Mouse (Mus musculus) common myeloid progenitor, adult 5-6 weeks (primary cell): ENCODE results near the gene Tbc1d5. TPM values are rescaled to one million over a fixed set of nuclear protein-coding genes. Genes with fewer than 3 reads are reported as not detected.

Experiments
- ATAC-seq: replicated peaks from 2 replicates; pipeline ENCODE4 v1.8.0; 2016; ENCODE audit warnings: low read depth, mild to moderate bottlenecking, moderate TSS enrichment, inconsistent platforms; ENCODE audit not compliant: poor library complexity, severe bottlenecking
- total RNA-seq: library from RNA; stranded (forward); fragments of 200-1000, 187-1606 nt; gene quantifications from 2 replicates; pipeline ENCODE4 v1.2.3, GENCODE M21; 2017

The Tbc1d5 gene
- total RNA-seq, 1 experiment from 2014 or later = 57.3 TPM

DNA sequence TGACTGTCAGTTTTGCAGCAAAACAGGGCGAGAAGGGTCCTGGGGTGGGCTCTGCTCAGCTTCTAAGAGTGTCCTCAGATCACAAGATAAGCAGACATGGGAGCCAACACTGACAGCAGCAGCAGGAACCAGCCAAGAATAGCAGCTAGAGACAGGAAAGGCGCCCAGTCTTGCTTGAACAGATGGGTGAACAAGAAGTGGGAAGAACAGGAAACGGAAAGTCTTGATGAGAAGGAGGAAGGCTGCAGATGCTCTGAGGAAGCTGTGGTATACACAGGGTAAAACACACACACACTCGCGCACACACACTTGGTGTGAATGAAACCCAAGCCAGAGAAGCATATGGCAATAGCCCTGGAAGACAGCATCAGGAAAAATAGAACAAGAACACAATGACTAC is 415.7 kb downstream of the Tbc1d5 start:
- ATAC-seq = peak; percentile 96

DNA sequence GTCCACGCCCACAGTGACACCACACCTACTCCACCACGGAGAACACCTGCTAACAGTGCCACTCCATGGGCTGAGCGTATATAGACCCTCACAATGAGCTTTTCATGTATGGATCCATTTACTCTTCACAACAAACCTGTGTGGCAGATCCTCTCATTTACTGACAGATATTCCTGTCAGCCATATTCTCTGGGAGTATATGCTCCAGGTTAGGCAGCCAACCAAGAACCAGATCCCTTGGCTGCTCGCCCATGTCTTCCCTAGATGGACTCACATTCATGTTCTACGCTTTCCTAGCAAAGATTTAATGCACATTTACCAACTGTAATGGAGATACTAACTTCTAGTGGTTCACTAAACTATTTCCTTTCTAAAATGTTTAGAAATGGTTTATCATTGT is 416.9 kb downstream of the Tbc1d5 start:
- ATAC-seq = no peak

DNA sequence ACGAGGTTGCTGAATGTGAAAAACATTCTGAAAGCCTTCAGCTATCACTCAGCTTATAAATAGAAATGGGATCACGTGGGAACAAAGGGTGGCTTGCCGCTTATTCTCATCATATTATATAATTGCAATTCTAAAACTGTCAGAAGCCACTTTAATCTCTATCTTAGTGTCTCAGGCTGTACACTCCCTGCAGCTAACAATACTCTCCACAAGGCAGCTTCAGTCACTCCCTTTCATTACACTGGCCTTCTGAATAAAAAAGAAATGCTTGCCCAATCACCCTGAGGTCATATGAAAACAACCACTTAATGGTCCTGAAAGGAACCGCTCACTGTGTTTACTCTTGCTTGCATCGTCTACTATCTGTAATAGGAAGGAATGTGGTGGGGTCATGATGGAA is 418.1 kb downstream of the Tbc1d5 start:
- no peak for ATAC-seq

DNA sequence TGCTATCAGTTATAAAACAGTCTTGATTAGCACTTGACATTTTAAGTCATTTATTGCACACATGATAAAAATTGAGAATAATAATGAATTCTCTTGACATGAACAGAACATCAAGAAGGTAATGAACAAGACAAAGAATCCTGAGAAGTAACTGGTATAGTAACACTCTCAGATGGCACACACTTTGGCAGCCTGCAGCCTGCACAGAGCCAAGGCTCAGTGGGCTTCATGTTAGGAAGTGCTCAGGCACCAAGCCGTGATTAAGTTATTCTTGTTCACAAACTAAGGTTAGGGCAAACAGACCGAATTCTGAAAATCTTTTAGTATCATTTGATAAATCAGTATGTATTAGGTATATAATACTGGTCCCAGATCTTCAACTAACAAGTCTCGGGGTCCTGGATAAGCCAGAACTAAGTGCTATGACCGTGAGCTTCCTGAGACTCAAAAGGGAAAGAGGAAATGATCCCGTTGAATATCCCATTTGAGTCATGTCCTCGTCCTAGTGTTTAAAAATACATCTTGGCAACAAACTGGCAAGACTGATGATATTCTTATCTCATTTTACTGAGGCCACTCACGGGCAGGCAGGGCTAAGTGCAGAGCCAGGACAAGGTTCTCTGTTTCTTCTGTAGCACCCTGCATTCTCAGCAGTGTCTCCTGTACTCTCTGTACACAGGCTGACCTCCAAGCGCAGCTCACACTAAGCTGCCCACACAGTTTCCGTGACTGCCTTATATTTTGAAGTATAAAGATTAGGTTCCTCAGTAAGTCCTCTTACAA is 425.6 kb downstream of the Tbc1d5 start:
- ATAC-seq = no peak

DNA sequence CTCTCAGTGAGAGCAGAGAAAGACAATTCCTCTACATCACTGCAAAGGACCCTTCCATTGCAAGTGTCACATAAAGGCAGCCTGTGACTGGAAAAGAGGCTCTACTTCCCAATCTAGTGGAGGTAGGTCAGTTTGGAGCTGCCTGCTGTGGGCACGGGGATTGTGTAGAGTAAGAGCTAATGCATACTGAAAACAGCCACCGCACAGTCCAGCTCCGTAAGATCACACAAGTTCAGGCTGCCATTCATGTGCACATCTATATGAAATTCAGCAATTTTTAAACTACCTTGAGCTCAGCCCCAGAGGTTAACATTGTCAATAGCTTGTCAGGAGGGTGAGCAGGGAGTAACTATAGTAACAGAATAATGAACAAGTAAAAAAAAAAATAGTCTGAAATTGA is 426.4 kb downstream of the Tbc1d5 start:
- no peak for ATAC-seq

DNA sequence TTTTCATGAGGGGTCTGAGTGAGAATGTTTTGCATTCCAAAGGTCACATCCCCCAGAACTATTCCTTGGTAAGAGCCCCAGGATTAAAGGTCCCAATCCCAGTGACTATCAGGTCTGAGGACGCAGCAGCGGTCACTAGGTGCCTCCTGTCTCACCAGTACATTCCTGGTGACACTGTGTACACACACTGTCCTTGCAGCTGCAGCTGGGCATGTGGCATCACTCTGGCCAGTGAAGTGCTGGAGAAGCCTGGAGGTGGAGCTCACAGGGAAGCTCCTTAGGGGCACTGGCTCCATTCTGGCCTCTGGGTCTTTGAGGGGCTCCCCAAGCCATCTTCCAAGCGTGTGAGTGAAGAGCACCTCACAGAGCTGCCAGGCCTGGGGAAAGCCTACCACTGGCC is 427.2 kb downstream of the Tbc1d5 start:
- ATAC-seq = no peak

DNA sequence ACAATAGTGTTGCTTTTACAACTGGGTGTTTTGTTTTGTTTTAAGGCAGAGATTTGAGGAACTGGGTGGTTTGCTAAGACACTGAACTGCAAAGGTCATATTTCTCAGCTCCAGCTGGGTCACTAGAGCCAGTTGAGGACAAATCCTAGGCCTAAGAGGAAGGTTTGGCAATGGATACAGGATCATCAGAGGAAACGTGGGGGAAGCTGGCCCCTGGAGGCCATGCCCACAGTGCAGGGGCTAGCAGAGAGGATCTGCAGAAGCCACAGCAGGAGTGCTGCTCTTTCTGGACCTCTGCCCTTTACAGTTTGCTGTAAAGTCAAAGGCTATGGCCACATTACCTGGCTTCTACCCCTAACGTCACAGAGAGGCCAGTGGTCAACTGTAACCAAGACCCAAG is 428.3 kb downstream of the Tbc1d5 start:
- no peak for ATAC-seq

DNA sequence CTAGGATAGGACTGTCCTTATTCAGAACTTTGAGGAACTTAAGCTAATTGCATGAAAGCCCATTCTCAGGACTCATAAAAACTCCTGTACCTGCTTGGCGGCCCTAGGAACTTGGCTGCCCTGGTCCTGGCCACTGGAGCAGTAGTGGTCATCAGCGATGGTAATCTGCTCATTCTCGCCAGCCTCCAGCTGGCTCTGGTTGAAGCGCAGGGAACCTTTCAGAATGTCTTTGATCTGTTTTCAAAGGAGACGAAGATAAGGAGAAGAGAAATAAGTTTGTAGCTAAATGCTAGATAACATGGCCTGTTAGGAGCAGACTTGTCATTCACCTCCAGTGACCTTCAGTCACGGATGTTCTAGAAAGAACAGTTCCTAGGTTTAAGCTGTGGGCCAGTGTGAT is 437.8 kb downstream of the Tbc1d5 start:
- no peak for ATAC-seq

DNA sequence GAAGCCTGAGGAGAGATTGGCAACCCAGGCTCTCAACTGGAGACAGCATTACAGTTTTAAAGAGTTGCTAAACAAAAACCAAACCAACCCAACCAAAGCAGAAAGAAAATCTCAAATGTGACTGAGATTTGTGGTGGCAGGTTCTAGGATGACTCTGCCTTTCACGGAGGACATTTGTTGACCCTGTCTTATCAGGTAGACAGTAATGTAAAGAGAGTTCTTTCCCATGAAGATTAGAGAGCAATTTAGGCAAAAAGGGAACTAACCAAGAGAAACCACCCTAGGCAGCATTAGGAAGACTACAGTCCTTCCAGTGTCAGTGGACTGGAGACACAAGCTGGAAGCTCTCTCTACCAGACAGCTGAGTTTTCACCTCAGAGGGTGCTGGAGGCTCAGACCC is 438.3 kb downstream of the Tbc1d5 start:
- no peak for ATAC-seq

DNA sequence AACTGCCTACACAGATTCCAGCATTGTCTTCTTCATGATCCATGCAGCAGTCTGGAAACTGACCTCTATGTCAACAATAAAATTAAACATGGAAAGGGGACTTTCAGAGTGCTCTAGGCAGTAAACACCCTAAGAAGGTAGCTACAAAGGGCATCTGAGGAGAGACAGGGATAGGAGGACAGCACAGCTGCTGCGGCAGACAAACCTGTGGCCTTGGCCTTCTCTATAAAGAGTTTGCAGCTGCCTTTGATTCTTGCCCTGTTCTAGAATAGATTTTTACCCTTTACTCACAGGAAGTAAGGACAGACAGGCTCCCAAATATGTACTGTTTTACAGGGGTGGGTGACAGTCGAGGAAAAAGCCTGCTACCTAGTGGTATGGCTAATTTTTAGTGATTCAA is 440.7 kb downstream of the Tbc1d5 start:
- no peak for ATAC-seq

DNA sequence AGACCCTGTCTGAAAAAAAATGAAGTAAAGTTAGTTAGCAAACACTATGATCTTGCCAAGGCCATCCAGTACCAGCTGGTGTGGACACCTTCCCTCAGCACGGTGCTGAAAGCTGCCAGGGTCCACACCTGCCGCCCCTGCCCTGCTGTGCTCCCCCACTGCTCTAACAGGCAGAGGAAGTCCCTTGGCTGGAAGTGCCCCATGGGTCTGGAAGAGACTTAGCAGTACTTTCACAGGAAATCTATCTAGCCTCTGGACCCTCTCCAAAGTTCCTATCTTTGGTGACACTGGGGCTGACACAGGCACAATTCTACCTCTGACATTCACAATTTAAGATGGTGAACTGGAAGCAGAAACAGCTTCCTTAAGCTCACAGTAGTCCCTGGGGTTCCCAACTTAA is 442.1 kb downstream of the Tbc1d5 start:
- ATAC-seq = no peak

DNA sequence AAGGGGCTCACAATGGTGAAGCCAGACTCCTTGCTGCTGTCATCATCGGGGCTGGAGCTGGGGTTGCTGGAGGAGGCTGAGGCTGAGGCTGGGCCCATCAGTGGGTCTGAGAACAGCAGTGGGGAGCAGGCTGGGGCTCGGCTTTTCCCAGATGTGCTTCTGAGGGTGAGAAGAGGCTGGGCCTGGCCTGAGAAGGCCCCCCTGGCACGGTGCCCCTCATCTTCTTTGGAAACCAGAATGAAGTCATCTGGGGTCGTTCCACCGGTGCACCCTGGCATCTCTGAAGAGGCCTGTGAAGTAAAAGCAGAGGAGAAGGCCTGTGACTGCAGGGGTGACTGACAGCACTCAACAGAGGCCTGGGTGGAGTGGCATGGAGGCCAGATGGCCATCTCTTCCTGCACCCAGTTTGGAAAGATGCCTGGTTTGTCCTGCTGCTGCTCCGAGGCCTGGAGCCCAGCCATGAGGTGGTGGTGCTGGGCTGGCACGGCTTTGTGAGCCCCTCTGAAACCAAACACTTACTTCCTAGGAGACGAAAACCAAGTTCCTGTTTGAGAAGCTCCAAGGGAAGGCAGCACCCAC is 443.1 kb downstream of the Tbc1d5 start:
- peak; percentile 31; the same call in 1 of the 2 replicates for ATAC-seq

DNA sequence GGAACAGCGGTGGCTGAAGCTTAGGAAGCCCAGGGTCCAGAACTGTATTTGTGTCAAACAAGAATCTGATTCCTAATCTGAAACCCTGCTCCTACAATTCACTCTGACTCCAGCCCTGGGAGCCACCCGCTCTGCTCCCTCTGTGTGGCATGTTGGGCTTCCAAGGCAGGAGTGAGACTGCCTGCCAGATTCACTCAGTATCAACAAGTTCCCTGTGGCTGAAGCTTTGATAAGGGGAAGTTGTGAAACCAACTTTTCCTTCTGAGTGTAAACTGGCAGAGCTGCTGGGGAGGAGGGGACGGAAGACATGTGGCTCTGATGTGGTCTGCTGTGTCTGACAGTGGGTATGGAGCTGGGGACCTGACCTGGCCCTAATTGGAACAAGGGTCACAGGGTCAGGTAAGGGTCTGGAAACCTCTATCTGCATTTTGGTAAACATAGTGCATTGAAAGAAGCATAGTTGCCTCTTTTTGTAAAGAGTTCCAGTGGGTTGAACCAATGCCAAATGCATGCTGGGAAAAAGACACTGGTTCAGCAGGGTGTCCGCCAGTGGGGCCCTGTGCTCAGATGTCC is 443.7 kb downstream of the Tbc1d5 start:
- peak; percentile 87 for ATAC-seq

DNA sequence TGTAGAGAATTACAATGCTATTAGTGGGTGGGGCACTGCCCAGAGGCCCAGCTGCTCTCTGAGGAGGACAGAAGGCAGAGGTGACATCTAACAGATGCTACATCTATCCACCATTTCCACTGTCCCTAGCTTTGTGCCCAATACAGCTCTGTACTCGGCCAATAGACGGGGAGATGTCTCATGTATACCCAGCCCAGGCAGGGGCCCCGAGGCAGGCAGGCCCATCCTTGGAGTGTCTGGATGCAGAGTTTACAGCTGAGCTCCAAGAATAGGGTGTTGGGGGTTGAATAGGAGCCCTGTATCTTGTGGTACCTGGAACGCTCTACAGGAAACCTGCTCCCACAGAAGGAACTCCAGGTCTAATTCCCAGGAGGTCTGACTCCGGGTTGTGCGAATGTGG is 444.4 kb downstream of the Tbc1d5 start:
- no peak for ATAC-seq

DNA sequence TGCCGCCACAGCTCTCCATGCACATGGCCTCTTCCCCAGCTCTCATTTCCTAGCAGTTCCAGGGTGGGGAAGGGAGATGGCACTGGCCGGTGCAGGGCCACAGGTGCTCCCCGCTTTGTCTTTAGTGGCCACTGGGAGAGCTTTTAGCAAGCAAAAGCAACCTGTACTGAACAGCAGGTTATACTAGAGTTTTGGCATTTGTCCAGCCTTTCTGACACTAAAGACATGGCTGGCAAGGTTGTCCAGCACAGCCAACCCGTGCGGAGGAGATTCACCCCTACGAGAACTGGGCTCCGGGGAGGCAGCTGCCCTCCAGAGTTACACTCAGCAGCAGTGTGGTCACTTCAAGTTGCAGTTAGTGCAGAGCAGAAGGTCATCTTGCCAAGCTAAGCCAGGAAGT is 445.8 kb downstream of the Tbc1d5 start:
- ATAC-seq = no peak

DNA sequence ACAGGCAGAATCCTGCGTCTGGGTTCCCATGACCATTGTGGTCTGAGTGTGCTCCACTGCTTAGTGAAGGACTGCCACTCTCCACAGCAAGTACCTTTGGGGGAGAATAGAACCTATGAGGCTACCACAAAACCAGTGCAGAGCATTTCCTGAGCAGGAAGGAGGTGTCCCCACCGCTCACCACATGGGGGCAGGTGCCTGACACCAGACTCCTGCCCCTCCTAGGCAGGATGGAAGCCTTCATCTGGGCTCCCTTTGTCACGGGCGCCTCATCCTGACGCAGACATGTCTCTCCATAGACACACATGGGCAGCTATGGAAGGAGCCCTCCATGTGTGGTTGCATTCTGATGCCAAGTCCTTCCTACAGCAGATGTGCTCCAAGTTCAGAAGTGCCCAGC is 447.3 kb downstream of the Tbc1d5 start:
- 0 out of 2 replicates have a peak, but pooled peaks have one; percentile 6 for ATAC-seq

DNA sequence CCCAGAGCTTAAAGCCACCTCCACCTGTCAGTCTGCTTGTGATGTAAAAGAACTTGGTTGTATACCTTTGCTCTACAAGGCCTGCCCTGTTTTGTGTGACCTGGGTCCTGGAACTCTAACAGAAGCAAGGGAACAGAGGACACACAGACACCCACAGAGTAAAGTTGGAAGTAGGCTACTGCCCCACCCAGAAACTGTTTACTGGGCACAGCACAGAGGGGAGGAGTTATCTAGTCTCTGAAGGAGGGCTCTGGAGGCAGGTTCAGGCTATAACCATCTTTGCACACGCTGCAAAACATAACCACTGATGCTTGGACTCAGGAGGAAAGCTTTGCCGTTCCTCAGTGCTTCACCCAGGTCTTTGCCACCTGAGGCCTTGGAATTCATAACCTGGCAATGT is 448.3 kb downstream of the Tbc1d5 start:
- ATAC-seq = no peak

DNA sequence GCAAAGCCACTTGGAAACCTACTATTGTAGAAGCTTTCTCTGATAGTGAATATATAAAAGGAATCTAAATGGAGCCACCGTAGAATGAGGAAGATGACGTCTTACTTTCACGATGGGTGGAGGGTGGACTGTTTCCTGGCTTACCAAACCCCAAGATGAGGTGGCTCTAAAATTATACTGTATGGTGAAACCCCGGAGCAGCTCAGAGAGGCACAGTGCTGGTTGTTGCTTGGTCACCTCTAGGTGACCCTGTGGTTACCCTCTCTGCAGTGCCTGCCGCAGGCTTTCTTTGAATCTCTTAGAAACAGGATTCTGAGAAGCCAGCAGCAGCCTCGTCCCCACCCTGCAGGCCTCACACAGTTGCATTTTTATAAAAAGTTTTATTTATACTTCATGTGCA is 449.6 kb downstream of the Tbc1d5 start:
- peak; percentile 89 for ATAC-seq

DNA sequence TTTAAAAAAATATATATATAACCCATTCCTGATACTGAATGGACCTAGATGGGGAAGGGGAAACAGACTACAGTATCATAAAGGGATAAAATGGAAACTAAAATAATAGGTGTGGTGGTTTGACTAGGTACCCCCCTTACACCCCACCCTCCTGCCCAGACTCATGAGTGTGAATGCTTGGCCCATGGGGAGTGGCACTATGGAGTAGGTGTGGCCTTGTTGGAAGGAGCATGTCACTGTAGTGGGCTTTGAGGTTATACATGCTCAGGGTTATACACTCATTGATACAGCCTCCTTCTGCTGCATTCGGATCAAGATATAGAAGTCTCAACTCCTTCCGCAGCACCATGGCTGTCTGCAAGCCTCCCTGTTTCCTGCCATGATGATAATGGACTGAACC is 450.1 kb downstream of the Tbc1d5 start:
- ATAC-seq = peak; percentile 33; the same call in 1 of the 2 replicates

DNA sequence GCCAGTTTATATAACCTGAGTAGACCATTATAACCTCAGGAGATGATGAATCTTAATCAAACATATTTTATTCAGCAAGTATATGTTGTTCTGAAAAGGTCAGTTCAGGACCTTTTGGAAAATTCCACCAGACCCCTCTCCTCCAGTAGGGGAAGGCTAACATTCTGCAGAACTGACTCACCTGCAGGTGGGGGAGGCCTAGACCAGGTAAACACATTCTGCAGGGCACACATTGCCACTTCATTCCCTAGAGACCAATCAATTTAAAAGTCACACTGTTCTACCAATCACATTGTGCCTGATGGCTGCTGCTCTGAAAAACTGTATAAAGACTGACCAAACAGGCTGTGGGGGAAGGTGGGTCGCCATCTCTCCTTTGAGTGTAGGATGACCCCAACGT is 452.9 kb downstream of the Tbc1d5 start:
- ATAC-seq = no peak

DNA sequence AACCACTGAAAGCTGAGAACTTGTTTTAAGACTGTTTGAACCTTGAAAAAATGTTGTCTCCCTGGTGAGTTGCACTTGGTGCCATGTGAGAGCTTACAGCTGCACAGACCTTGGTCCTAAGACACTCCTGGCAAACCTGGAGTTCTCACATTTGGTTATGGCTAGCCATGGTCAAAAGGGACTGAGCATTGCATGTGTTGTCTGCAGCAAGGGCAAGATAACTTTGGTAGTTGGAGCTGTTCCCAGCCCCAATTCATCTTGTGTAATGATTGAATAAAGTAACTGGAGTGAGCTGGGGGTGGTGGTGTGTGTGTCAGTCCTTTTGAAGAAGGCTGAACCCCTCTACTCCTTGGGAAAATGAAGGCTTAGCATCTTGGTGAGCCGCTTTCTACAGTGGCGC is 454.8 kb downstream of the Tbc1d5 start:
- no peak for ATAC-seq

DNA sequence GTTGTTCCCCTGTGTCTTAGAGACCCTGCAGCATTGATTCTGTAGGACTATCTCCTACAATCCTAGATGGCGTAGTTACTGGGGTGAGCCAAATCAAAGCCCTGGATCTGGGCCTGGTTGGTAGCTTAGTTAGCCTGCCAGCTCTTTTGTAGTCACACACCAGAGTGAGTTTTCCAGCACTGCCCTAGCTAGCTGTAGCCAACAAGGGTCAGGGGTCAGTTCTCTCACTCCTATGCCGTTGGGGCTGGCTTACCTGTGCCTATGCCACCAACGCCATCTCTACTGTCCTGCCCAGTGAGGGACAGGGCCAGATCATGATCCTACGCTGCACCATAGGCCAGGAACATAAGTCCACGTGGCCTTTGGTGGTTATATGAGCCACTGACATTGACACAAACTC is 461.6 kb downstream of the Tbc1d5 start:
- ATAC-seq = no peak
